Mouse (Mus musculus): ENCODE results near the gene Ccl4.

Gene Ccl4

DNA sequence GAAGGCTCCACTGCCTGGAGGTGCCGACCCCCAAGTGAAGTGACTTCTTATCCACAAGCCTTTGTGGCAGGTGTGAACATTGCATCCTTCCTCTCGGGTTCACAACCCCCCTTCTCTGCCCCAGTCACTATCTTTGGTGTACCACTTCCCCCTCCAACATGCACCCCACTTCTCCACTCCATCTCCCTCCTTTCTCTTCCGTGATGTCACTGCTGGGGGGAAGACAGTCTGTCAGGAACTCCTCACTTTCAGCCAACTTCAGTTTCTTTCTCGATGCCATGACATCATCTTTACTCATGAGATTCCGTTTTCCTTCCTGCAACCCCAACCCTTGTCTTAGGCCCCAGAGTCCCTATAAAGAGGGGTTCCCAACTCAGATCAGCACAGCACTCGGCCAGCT is at the start of gene Ccl4:
Gene Ccl4 (plus strand): TSS at position 381 of the 400 bp plus-strand sequence.
- DNase-seq (ENCODE audit: low spot score in 2 of 2): peak; percentile 82 to 91

GRCm38 (mm10) chr11:83616586-83616985 is 45.8 kb upstream of the Ccl4 start:
- no peak for DNase-seq (ENCODE audit: low spot score in 2 of 2)

DNA sequence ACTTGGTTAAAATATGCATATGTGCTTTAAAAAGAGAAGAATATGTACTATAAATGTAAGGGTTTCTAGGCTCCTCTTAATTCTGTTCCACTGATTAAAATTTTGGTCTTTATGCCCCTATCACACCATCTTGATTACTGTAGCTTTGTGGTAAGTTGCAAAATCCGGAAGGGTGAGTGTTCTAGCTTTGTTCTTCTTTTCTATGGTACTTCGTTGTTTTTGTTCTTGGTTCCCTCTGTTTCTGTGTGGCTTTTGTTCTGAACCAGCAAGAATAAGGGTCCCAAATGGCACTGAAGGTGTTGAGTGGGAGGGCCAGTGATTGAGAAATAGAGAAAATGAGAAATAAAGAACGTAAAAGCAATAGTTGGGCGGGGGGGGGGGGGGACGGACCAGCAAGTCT is 44.1 kb upstream of the Ccl4 start:
- no peak for DNase-seq (ENCODE audit: low spot score in 2 of 2)

DNA sequence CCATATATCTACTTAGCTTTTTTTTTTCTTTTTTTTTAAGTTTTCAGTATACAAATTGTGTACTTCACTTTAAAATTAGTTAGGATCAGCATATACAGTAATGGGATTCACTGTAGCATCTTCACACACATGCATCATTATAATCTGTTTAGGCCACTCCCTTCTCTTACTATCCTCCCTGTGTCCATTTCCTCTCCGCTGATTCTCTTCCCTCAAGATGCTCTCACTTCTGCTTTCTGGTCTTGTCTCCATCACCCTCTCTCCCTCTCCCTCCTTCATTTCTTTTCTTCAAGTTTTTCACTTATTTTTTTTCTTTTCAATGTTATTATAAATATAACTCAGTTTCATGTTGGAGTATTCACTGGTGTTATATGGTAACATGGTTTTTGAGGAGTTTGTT is 43.3 kb upstream of the Ccl4 start:
- DNase-seq (ENCODE audit: low spot score in 2 of 2): no peak

DNA sequence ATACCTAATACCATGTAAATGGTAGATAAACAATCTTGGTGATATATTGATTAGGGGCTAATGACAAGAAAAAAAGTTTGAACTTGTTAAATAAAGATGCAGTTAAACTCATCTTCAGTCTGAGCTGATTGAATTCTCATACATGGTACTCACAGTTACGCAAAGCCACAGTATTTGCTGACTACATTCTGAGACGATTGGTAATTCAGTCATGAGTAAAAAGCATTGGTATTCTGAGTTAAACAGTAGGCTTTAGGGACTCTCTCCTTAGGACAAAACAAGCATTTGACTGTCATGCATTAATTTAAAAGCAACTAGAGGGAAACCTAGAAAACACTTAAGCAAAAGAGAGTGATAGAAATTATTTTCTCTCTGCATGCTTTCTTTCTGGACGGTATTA is 38.8 kb upstream of the Ccl4 start:
- DNase-seq (ENCODE audit: low spot score in 2 of 2): no peak

DNA sequence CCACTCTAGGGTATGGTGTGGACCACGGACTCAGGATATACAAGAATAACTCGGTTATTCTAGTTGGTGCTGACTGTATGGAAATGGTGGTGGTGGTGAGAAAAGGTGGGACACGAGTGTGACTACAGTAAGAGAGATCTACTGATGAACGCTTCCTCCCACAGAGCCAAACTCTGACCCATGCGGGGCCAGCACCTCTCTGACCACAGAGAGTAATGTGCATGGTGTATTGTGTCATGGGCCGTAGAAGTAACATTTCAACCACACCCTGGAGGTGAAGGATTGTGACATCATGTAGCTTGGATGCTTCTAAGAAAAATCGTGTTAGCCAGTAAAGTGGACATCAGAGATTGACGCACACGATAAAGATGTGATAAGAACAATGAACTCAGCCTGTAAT is 33.6 kb upstream of the Ccl4 start:
- peak; percentile 77 to 91 for DNase-seq (ENCODE audit: low spot score in 2 of 2)

DNA sequence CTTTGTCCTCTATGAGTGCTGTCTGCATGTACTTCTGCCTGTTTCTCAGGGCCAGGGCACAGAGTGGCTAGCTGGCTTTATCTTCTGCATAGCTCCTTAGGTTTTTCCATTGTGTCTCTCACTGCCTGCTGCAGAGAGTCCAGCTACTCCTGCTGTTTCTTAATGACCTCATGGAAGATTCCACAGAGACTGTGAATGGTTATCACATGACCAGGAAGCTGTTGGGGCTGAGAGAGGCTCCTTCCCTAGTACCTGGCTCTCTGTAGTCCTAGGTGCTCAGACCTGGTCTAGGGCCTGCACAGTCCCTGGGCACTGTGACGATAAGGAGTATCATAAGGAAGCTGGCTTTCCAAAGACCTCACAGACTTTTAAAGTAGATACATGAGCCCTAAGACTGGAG is 31.8 kb upstream of the Ccl4 start:
- no peak for DNase-seq (ENCODE audit: low spot score in 2 of 2)

GRCm38 (mm10) chr11:83631065-83631464 is 31.3 kb upstream of the Ccl4 start:
- no peak for DNase-seq (ENCODE audit: low spot score in 2 of 2)

DNA sequence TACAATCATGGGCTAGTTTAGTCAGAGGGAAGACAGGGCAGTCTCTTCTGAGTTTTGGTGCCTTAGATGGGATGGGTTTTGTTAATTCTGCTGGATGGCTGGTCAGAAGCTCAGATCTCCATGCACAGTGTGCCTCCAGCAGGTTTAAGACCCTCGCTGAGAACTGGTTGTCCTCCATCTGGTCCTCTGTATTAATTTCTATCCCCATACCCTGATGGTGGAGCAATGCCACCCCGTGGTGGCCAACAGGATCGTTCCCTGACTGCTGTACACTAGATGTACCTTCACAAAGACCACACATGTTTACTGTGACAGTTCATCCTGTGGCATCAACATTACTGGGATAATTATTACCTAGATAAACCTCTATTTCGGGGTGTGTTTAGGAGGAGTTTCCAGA is 29.6 kb upstream of the Ccl4 start:
- peak in 1 of 2 experiments; percentile 53 for DNase-seq (ENCODE audit: low spot score in 2 of 2)

DNA sequence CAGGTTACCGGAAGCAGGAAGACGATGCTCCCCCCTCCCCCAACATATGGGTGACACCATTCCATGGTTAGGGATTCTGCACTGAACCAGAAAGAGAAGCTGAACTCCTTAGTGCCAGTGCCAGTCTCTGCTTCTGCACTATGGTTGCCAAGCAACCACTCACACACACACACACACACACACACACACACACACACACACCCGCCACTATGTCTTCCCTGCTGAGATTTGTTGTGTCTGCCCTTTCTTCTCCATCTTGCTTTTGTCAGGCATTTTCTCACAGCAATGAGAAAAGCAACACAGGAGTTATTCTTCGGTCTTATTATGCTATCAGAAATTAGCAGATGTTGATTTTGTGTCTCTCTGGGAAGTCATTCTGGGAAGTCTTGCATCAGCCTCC is 28.0 kb upstream of the Ccl4 start:
- DNase-seq (ENCODE audit: low spot score in 2 of 2): no peak

- no peak for DNase-seq (ENCODE audit: low spot score in 2 of 2)
Observed at GRCm38 (mm10) chr11:83634898-83635297, 27.5 kb upstream of the Ccl4 start.

- DNase-seq (ENCODE audit: low spot score in 2 of 2): peak; percentile 55 to 78
Observed at GRCm38 (mm10) chr11:83636742-83637235, 25.6 kb upstream of the Ccl4 start.

DNA sequence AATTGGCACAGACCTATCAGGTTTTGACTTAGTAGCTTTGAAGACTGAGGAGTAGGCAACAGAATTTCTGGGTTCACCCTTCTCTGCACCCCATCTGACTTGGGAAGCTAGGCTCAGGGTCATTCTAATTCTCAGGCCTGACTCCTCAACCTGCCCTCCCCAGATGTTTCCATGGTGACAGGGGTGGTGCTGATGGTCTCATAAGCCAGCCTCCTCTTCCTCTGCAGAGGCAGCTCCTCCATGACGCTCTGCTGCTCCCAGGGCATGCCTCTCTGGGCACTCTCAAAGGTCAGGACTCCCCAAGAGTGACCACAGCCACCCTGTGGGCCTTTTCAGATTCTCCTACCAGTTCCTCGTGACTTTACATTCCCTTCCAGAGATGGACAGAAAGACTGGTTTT is 23.4 kb upstream of the Ccl4 start:
- DNase-seq (ENCODE audit: low spot score in 2 of 2): peak; percentile 49 to 62

DNA sequence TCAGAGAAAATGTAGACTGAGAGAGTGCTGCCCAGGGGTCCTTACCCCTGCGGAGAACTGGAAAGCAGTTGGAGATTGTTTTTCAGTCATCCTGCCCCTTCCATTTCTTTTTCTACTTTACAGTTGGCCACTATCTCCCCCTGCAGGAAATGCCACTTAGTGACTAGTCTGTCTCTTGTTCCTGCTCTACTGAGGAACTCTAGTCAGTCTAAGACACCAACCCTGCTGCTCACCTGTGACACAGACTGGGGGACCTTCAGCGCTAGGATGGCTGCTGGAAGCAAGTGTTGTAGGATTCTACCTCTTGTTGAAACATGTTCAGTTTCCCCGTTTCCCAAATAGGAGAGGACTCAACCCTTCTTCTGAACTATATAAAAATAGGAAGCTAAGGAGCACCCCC is 22.9 kb upstream of the Ccl4 start:
- DNase-seq (ENCODE audit: low spot score in 2 of 2): peak; percentile 74 to 79

DNA sequence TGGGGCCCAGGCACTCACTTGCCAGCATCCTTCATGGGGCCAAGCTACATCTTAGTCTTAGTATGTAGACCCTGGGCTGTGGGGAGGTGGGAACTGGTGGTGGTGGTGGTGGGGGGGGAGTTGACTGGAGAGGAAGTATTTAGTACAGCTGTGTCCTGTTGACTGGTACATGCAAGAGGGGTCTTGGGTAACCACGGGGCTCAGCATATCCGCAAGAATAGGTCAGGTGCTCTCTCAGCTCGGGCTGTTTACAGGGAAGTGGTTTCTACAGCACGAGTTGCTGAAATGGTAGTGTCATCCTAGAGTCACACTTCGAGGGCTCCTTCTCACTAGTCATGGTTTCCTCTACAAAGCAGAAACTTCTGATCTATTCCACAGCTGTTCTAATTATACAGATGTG is 22.2 kb upstream of the Ccl4 start:
- peak; percentile 88 to 89 for DNase-seq (ENCODE audit: low spot score in 2 of 2)

DNA sequence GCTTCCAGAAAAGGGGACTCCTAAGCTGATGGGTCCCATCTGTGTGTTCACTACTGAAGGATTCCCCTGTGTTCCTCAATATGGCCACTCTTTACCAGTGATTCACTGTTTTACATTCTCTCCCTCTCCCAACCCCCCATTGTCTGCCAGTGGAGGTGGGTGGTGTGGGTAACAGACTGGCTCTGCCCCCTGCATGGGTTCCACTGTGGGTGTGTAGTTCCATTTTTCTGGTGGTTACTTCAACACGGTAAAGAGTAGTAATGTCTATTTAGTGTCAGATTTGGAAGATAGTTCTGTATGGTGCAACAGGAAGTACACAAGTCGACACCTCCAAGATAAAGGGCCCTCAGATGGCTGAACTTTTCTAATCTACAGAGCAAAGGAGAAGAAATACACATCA is 21.2 kb upstream of the Ccl4 start:
- peak; percentile 59 to 60 for DNase-seq (ENCODE audit: low spot score in 2 of 2)

DNA sequence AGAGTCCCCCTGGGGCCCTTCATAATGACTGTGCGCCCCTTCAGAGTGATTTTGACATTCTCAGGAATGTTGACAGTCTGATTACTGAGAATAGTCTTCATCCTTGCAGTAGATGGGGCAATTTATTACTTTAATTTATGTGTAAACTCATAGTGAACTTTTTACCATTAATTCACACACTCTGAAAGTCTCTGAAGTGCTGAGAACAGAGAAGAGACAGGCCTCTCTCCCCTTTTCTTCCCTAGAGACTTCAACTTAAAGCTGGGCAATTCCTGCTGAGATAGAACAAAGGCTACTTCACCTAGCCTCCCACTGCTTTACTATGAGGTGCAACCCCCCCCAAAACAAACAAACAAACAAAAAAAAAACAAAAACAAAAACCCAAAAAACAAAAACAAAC is 16.9 kb upstream of the Ccl4 start, which contains the start of gene Rpl9-ps1:
Gene Rpl9-ps1 (minus strand): TSS at position 101 of the 400 bp plus-strand sequence.
- no peak for DNase-seq (ENCODE audit: low spot score in 2 of 2)

DNA sequence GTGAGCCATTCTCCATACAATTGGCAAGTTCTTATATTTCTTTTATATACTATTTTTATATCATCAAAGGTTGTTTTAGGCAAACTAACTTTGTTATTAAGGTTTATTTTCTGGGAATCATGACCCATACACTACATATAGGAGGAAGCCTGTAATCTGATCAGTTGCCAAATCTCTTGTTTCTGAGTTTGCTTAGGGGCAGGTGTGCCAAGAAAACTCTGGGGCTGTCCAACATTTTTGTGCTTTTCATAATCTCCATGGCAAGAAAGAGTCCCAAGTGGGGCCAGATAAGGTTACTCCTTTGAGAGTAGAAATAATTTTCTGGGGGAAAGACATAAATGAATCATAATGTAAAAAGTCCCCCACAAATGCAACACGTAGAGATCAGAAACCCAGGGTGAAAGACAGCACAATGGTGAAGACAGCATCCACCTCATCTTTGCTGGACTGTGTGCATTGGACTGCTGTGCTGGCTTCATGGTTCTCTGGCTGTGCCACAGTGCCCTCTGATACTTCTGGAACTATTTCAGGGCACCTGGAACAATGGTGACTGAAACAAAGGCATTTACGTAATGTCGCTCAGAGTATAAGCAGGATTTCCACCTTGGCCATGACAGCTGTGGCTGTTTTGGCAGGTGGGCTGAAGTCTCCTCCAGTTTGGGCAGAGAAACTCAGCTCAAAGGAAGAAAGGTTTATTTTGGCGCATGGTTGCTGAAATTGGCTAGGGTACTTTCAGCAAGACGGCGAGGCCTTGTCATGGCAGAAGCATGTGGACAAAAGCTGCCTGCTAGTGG is 15.8 kb upstream of the Ccl4 start:
- no peak for DNase-seq (ENCODE audit: low spot score in 2 of 2)

- peak; percentile 65 to 81 for DNase-seq (ENCODE audit: low spot score in 2 of 2)
Observed at GRCm38 (mm10) chr11:83649305-83649841, 13.0 kb upstream of the Ccl4 start, which contains the start of gene Ccl3. Ccl3 (minus strand) TSS chr11:83649355.

- DNase-seq (ENCODE audit: low spot score in 2 of 2): peak; percentile 68 to 85
Observed at GRCm38 (mm10) chr11:83654606-83655005, 7.8 kb upstream of the Ccl4 start.

DNA sequence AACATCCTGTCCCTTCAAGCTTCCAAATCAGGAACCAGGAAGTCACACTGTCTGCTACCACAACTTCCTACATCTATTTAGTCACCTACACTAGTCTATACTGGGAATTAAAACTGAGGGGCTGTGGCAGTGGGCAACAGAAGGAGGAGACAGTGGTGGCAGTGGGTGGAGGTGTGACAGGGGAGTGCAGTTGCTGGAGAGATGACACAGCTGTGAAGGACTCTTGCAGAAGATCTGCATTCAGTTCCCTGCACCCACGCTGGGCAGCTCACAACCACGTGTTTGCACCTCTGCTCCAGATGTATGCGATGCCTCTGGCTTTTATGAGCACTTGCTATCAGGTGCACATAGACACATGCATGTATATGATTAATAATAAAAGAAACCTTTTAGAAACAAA is 4.9 kb upstream of the Ccl4 start:
- DNase-seq (ENCODE audit: low spot score in 2 of 2): peak; percentile 53 to 71

DNA sequence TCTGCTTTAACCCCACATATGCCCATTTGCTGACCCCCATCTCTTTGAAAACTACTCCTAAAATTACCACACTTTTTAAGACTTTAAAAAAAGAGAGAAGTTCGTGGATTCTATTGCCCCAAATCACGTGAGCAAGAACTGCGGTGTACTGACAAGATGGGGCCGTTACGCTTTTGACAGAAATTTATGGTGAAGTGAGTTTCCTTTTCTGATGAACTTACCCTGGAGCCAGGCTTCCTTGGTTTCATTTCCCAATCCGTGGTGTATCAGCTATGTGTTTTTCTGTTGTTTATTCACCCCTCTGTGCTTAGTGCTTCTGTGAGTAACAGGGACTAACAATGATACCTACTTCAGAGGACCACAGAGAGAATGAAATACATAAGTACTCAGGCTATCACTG is 3.6 kb upstream of the Ccl4 start:
- DNase-seq (ENCODE audit: low spot score in 2 of 2): no peak

GRCm38 (mm10) chr11:83663532-83663931 is 1.1 kb downstream of the Ccl4 start:
- DNase-seq (ENCODE audit: low spot score in 2 of 2): no peak

Measured in natural killer cell, adult 2 months (primary cell).